Mouse (Mus musculus): Measurements from ENCODE around the gene Cables2.

- TF ChIP-seq POLR2A (IDR thresholded peaks at IDR 0.05; ENCODE audit: insufficient read depth, low read length) = no peak
- TF ChIP-seq CTCF (IDR thresholded peaks at IDR 0.05; ENCODE audit: low read depth, low read length) = no peak
These were observed 36.4 kb downstream of the Cables2 start for GRCm38 (mm10) chr2:180236930-180237329.
